Mouse (Mus musculus) lung, postnatal 0 days (tissue): ENCODE measurements at regions not wholly inside any gene's neighbourhood (a gene's known extent, or its start where the extent isn't known, plus 50 kb on each side); places are given as distances from the start of the nearest gene placed in this dataset.

Experiments
- CTCF ChIP-seq: IDR thresholded peaks from 2 replicates; pipeline ENCODE4 v1.5.1; 2016; ENCODE audit warnings: antibody characterized with exemption, mild to moderate bottlenecking
- EP300 ChIP-seq: IDR thresholded peaks from 2 replicates; pipeline ENCODE4 v1.6.1; 2016; ENCODE audit warnings: antibody characterized with exemption, mild to moderate bottlenecking, control low read depth

DNA sequence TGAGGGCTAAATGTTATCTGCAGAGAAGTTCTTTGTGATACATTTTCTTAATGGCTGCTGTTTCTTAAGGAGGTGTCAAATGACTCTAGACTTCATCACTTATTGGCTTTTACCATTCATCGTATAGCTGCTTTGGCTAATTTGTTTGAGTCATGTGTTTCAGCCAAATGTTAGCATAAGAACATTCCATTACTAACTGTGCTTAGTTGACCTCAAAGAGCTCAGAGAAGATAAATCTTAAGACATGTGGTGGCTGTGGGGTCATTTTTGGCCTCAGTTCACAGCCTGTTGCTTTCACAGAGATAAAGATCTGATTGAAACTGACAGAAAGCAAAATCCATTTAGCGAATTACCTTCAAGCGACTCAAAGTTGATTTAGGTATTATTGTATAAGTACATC, 743.6 kb downstream of the Hdgfl1 start:
- TF ChIP-seq CTCF (no peak), EP300 (no peak)
